Mouse (Mus musculus): ENCODE results near the gene Snap47.

Gene Snap47

GRCm38 (mm10) chr11:59451086-59451485 is at the start of gene Snap47:
TSS of gene Snap47 (minus strand) at chr11:59451186.
- no peak for DNase-seq (ENCODE audit: low read depth in 1 of 2, low spot score in 2 of 2)

DNA sequence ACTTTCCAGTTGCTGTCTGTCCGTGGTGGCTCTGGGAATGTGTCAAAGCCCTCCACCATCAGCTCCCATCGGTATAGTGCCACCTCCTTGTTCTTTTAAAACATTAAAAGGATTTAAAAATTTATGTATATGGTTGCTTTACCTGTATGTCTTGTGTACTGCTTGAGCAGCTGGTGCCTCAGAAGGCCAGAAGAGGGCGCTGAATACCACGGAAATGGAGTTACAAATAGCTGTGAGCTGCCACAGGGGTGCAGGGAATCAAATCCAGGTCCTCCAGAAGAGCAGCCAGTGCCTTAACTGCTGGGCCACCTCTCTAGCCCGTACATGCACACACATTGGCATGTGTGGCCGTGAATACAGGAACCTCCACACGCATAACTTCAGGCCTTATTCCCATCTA is 46.8 kb upstream of the Snap47 start:
- no peak for DNase-seq (ENCODE audit: low read depth in 1 of 2, low spot score in 2 of 2)

DNA sequence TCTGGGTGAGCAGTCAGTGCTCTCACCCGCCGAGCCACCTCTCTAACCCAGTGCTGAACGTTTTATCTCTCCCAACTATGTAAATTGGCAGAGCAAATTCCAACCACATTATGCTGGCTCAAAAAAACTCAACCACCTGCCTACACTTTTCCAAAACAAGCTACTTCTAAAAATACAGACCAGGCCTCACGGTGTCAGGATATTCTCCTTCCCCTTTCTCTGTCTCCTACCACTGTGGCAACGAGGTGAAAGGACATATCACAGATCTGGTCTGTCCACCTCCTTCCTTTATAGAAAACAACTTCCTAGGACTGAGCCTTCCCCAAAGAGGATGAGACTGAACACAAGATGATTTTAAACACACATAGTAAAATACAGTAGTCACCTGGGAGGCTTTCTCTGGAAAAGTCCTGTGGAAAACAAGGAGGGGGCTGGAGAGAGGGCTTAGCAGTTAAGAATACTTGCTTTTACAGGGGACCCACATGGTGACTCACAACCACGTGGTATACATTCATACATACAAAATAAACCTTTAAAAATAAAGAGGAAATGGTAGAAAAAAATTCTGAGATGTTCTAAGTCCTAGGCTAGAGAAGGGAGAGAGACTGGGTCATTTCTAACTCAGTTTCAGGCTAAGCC is 45.8 kb upstream of the Snap47 start:
- DNase-seq (ENCODE audit: low read depth in 1 of 2, low spot score in 2 of 2): no peak

GRCm38 (mm10) chr11:59486222-59486621 is 35.2 kb upstream of the Snap47 start:
- no peak for DNase-seq (ENCODE audit: low read depth in 1 of 2, low spot score in 2 of 2)

GRCm38 (mm10) chr11:59485641-59486040 is 34.7 kb upstream of the Snap47 start:
- DNase-seq (ENCODE audit: low read depth in 1 of 2, low spot score in 2 of 2): no peak

- DNase-seq (ENCODE audit: low read depth in 1 of 2, low spot score in 2 of 2): no peak
Observed at GRCm38 (mm10) chr11:59483212-59483611, 32.2 kb upstream of the Snap47 start.

DNA sequence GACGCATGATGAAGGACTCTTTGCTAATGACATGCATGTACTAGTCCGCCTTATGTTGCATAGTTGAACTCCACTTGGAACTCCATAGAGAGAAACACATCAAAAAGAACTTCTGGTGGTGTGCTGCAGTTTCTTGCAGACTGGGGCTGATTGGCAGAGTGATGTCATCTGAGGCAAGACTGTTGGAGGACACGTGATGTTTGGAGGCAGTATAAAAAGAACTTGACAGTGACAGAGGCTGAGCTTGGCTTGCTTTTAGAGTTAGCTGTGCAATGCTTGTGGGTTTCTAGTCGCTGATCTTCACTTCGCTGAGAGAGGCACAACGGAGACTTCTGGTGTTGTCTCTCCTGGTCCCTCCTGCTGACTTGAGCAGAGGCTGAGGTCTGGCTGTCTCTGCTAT is 26.3 kb upstream of the Snap47 start:
- no peak for DNase-seq (ENCODE audit: low read depth in 1 of 2, low spot score in 2 of 2)

DNA sequence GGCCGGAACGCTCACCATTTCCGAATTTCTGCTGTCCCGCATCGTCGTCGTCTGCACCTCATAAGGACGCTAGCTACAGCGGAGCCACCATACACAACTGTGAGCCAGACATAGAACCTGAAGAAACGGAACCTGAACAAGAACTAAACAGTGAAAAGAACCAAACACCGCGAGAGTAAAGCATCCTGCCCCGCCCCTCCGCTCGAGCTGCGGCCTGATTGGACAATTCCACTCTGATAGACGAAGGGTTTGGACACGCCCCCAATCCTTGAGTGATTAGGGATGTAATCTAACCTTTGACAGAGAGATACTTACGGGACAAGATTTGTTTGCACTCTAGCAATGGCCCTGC is 21.3 kb upstream of the Snap47 start, which contains the start of gene Zfp867:
Gene Zfp867 (minus strand): TSS at position 149 of the 352 bp plus-strand sequence.
- peak; percentile 30 to 62 for DNase-seq (ENCODE audit: low read depth in 1 of 2, low spot score in 2 of 2)

DNA sequence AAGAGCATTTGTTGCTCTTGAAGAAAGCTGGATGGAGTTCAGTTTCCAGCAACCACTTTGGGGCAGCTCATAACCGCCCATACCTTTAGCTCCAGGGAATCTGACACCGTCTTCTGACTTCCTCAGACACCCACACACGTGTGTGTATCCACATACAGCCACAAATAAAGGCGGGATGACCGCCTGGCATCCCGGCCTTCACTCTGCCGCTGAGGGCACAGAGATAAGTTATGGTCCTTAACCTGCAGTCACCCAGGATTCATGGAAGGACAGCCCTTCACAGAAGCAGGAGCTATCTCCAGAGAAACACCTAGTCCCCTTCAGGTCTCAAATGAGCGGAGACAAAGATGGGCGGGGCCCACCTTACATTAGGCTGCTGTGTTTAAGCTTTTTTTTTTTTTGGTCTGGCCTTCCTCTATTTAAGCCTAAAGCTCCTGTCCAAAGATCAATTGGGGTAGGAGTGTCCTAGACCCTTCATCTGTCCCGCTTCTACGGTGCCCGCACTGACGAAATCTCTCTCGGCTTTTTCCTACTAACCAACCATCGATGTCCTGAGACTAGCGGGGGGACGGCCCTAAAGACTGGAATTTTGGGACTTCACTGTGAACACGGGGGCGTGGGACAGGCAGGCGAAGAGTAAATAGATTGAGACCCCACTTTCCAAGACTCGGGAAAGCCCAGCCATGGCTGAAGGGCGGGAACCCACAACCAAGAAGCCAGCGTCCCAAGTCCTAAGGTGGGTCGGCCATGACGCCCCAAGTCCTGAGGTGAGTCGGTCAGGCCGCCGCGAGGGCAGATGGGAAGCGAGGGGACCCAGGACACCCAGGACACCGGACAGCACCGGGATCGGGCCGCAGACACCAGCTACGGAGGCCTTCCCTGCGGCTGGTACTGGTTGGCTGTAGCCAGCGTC is 20.7 kb upstream of the Snap47 start:
- DNase-seq (ENCODE audit: low read depth in 1 of 2, low spot score in 2 of 2): no peak

- no peak for DNase-seq (ENCODE audit: low read depth in 1 of 2, low spot score in 2 of 2)
Observed at GRCm38 (mm10) chr11:59460459-59460858, 9.5 kb upstream of the Snap47 start.

DNA sequence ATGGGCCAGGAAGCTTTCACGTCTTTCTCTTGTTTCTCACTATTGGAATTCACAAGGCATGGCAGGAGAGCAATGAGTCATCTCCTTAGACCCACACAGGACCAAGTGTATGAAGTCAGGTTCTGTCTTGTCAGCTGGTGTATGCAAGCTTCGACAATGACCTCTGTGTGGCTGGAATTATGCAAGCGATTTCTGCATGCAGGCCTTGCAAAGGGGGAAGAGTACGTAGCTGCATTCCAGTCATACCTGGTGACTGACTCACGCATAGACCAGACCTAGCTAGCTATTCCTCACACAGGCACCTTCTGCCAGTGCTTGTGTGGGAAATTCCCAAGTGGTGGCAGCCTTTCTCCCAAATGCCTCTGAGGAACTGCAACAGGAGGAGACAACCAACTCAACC is 8.0 kb upstream of the Snap47 start:
- DNase-seq (ENCODE audit: low read depth in 1 of 2, low spot score in 2 of 2): no peak

- no peak for DNase-seq (ENCODE audit: low read depth in 1 of 2, low spot score in 2 of 2)
Observed at GRCm38 (mm10) chr11:59456891-59457290, 5.9 kb upstream of the Snap47 start.

DNA sequence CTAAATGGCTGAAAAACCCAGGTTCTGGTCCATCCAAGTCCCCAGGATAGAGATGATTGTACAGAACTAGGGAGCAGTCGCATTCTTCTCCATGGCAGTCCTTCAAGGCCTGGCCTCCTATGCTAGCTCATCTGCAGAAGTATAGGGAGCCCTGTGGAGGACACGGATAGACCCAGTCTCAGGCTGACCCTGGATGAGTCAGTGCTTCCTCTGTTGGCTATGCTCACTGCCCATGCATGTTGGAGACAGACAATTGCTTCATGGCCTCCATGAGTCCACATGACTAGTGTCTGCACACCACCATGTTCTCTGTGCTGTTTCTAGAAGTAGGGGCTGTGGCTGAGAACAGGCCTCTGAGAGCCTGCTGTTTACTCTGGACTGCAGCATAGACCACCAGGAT is 5.4 kb upstream of the Snap47 start:
- no peak for DNase-seq (ENCODE audit: low read depth in 1 of 2, low spot score in 2 of 2)

DNA sequence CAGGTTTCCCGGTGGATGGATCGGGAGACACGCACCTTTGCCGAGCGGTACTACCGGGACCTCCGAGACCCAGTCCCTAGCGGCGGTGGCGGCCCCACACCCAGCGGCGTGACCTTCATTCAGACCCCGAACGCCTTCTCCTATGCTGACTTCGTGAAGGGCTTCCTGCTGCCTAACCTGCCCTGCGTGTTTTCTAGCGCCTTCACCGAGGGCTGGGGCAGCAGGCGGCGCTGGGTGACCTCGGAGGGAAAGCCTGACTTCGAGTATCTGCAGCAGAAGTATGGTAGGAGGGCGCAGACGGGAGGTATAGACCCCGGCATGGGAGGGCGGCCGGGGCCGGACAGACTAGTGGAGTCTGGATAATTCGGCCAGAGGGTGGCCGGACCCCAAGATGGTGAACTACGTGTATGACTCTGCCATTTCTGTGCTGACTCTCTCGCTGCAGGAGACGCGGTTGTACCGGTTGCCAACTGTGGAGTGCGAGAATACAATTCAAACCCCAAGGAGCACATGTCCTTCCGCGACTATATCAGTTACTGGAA is 685 bp downstream of the Snap47 start:
- no peak for DNase-seq (ENCODE audit: low read depth in 1 of 2, low spot score in 2 of 2)

DNA sequence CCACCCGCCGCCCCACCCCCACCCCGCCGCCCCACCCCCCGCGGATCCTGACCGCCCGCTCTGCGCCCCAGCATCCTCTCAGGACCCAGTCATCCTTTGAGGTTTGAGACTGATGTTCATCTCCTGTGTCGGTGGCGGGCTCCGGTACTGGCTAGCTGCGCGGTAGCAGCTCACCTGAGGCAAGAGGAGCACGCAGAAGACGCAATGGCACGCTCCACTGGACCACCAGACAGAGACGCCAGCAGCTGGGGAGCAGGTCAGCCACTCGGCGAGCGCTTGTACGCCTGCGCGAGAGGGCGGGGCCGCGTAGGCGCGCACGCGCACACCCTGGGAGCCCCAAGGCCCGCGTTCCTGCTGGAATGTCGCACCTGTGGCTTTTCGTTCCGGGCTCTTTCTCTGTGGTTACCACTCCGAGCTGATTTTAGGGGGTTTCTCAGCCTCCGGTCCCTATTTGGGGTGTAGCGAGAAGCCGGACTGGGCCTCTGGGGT is 1.2 kb downstream of the Snap47 start, which contains the start of gene Jmjd4:
Gene Jmjd4 (plus strand): TSS at position 305 of the 489 bp plus-strand sequence.
- peak; percentile 14 to 66 for DNase-seq (ENCODE audit: low read depth in 1 of 2, low spot score in 2 of 2)

GRCm38 (mm10) chr11:59443102-59443501 is 7.9 kb downstream of the Snap47 start:
- no peak for DNase-seq (ENCODE audit: low read depth in 1 of 2, low spot score in 2 of 2)

DNA sequence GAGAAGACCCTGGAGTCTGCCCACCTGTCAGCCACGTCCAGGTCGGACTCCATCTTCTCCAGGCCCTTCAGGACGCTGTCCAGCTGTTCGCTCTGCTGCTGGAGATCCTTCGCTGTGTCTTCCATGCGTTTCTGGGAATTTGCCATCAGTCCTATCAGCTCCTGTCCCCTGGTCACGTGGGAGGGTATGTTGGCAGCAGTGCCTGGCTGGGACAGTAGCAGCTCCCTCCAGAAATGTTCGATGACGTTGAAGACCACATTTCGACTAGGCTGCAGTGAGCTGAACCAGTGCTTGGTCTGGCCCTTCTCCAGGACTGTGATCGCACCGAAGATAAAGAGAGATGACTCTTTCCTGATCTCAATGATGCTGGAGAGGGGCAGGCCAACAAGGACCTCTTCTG is 13.0 kb downstream of the Snap47 start:
- no peak for DNase-seq (ENCODE audit: low read depth in 1 of 2, low spot score in 2 of 2)

GRCm38 (mm10) chr11:59432261-59432660 is 18.7 kb downstream of the Snap47 start:
- DNase-seq (ENCODE audit: low read depth in 1 of 2, low spot score in 2 of 2): no peak

- no peak for DNase-seq (ENCODE audit: low read depth in 1 of 2, low spot score in 2 of 2)
Observed at GRCm38 (mm10) chr11:59429959-59430358, 21.0 kb downstream of the Snap47 start.

- DNase-seq (ENCODE audit: low read depth in 1 of 2, low spot score in 2 of 2): no peak
Observed at GRCm38 (mm10) chr11:59428057-59428660, 22.8 kb downstream of the Snap47 start.

- DNase-seq (ENCODE audit: low read depth in 1 of 2, low spot score in 2 of 2): no peak
Observed at GRCm38 (mm10) chr11:59425671-59426101, 25.3 kb downstream of the Snap47 start.

Measured in monocyte, adult 2 months (primary cell).